Mouse (Mus musculus) NIH3T3 (cell line): ENCODE measurements around the gene Cep68.
"Not testable (repeated sequence)": the region's sequence is repeated elsewhere in the genome, so short reads cannot be mapped to it uniquely, and the experiment has no call there.

ENCODE experiments used
- DNase-seq: peaks from one replicate; pipeline ENCODE4 v3.0.0-alpha.2; 2012; ENCODE audit warnings: low read depth

Gene Cep68

DNA sequence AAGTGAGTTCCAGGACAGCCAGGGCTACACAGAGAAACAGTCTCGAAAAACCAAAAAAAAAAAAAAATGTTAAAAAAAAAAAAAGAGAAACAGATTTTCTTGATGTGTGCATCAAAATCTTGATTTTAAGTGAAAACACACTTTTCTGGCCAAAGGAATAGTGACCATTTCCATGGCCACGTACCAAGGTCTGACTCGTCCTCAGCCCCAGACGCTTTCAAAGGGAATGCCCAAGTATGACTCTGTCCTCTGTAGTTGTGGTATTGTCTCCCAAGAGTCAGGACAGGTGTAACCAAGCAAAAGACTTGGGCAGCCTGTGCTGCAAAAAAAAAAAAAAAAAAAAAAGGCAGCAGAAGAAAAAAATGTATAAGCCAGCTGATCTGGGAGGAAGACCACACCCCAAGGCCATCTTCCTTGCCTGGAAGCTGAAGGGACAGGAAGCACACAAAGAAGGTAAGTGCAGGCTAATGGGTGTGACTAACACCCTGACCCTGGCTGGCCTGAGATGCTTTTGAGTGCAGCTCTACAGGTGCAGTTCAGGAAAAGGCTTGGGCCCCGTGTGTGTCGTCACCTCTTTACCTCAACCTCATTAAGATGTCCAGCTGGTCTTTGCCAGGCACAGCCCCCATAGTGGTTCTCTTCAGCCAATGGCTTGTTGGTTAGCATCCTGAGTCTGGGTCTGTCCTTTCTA, 6.7 kb downstream of the Cep68 start:
- peak; percentile 61 for DNase-seq

DNA sequence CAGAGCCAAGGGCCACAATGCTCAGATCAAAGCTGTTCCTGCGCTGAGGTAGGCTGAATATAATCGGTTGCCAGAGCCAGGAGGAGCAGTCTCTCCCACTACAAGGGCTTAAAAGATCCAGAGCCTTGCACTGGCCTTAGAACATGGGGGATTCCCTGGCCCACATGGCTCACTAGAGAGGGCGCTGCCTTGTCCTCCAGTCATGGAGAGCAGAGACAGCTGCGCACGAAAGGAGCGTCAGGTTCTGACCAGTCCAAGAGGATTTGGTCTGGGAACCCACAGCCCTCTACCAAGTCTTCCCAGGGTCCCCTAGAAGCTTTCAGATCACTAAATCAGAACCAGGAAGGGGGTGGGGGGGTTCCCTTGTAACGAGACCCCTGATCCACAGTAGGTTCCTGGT, 7.9 kb downstream of the Cep68 start:
- no peak for DNase-seq

GRCm38 (mm10) chr11:20240331-20240730, 8.9 kb downstream of the Cep68 start:
- no peak for DNase-seq

DNA sequence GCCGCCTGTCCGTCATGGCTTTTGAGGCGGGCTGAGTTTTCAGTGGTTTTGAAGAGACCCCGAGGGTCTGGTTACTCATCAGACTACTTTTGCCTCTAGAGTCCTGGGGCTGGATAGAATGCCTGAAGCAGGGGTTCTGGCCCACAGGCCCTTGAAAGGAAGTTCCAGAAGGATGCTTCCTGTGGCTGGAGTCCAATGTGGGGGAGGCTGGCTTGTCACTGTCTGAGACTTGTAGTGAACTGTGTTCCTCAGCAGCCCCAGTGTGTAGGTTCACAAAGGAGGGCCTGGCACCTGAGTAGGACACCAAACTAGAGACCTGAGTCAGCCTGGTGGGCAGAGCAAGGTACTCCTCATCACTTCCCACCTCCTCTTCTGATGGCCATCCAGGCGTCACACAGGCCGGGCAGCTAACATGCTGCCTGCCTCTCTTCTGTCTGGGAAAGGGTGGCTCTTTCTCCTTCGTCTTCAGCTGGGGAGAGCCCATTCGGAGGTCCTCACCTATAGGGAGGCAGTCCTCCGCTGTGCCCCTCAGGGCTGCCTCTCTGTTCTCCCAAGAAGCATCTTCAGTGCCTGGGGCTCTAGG, 9.9 kb downstream of the Cep68 start:
- DNase-seq, result no peak

DNA sequence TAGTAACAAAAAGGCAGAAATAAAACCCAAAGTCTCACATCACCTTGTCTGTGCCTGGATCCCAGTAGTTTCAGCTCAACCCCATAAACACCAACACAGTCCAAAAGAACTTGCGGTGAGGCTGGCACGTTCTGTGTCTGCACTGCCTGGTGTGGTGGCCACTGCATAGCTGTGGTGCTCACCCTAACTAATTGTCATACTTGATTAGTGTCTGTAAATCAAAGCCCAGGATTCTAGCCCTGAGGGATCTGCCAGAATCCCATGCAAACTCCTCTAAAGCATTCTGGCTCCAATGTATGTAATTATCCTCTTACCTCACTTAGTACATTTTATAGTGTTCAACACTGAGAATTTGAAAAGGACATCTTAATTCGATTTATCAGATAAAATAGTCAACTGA, 11.3 kb downstream of the Cep68 start:
- DNase-seq, result no peak

GRCm38 (mm10) chr11:20237018-20237417, 12.2 kb downstream of the Cep68 start:
- no peak for DNase-seq

DNA sequence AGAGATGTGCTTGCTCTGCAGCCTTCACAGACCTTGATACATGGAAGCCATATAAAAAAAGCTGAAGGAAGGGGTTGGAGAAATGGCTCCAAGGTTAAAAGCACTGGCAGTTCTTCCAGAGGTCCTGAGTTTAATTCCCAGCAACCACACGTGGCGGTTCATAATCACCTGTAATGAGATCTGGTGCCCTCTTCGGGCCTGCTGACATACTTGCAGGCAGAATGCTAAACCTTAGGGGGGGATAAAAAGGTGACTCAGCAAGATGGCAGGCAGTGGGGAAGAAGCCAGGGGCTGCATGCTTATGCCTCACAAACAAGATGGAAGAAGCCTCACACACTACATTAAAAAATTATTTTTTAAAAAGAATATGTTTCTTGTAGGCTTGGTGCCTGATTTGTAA, 15.0 kb downstream of the Cep68 start:
- DNase-seq, result no peak

DNA sequence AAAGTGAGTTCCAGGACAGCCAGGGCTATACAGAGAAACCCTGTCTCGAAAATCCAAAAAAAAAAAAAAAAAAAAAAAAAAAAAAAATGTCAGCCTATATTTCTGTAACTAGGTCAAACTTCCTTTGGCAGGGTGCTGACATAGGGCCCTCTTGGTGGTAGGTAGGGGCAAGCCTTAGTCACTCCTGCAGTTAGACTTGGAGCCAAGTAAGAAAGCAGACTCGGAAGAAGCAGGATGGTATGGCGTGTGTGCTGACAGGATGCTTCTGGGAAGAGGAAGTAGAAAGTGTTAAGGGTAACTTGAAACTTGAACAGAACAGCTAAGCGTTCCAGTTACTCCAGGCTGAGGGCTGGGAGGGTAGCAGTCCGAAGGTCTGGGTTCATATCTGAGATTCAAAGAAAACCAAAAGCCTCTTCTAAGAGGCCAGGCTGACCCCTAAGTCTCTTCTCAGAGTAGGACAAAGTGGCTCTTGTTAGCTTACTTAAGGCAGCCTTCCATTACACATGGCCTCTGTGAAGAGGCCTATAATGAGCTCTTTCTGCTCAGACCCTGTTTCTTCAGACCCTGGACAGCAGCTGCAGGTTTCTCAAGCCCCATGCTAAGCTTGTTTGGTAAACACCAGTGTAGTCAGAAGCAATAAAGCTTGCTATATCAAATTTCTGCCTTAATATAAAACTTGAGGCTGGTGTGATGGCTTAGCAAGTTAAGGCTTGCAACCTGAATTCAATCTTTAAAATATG, 17.0 kb downstream of the Cep68 start:
- no peak for DNase-seq

DNA sequence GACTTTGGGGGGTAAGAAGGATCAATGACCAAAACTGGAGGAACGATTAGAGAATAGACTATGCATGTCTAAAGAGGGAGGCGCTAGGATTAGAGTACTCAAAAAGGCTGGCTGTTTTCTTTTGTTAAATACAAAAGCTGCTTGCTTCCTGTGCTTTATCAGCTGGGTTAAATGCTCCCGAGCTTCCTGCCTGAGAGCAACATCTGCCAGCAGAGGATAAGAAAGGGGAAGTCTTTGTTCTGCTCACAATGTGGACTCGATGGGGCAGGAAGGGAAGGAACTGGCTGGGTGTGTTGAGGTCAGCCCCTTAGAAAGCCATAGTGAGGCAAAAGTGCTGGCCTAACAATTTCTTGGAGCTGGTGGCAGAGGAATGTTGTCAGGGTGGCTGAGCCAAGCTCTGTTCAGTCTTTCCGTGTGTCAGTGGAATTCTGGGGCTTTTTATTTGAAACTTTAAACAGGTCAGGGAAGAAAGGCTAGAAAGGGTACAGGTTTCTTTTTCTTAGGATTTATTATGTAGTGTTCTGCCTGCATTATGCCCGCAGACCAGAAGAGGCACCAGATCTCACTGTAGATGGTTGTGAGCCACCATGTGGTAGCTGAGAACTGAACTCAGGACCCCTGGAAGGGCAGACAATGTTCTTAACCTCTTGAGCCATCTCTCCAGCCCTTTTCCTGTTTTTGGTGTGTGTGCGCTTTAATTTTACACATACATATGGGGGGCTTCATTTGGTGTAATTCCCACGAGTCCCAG, 17.9 kb downstream of the Cep68 start:
- DNase-seq, result no peak

GRCm38 (mm10) chr11:20230286-20230685, 18.9 kb downstream of the Cep68 start:
- no peak for DNase-seq

DNA sequence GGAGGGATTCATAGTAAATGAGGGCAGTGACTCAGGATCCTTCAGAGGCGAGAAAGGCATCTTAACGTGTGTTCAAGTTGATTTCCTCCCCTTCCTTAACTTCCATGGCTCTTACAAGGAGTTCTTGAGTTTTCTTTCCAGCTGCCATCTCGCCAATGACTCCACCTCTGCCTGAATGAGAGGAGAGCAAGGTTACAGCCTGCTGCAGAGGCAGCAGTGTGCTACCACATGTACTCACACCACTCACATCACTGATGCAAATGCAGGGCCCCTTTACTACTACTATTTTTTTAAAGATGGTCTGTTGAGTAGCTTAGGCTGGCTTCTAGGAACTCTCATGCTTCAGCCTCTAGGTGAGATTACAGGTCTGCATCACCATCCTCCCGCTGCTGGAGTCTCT, 19.9 kb downstream of the Cep68 start:
- no peak for DNase-seq

DNA sequence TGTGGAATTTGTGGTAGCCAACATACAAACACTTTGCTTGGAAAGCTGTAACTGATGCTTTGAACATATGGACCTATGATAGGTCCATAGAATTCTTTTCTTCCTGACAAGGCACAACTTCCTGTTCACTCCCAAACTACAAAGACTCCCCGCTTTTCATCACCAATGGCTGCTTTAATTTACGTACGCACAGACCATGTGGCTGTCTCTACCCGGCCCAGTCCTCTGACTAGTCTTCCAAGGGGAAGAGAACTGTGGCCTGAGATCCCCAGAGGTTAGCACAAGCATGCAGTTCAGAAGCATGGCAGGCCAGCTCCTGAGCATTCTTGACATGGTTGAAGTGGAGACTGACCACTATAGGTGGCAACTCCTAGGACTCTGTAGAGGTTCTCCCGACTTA, 20.6 kb downstream of the Cep68 start:
- DNase-seq, result no peak

GRCm38 (mm10) chr11:20225938-20226337, 23.3 kb downstream of the Cep68 start:
- DNase-seq, result no peak

GRCm38 (mm10) chr11:20224196-20224595, 25.0 kb downstream of the Cep68 start:
- no peak for DNase-seq

DNA sequence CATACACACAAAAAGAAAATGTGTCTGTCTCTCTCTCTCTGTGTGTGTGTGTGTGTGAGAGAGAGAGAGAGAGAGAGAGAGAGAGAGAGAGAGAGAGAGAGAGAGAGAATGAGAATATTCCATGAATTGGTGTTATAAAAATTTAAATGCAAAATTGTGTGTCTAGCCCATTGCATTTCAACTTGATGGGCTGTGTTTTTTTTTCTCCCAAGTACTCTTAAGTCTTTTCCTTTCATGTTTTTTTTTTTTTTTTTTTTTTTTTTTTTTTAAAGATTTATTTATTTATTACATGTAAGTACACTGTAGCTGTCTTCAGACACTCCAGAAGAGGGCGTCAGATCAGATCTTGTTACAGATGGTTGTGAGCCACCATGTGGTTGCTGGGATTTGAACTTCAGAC, 27.6 kb downstream of the Cep68 start:
- not testable (repeated sequence) for DNase-seq

DNA sequence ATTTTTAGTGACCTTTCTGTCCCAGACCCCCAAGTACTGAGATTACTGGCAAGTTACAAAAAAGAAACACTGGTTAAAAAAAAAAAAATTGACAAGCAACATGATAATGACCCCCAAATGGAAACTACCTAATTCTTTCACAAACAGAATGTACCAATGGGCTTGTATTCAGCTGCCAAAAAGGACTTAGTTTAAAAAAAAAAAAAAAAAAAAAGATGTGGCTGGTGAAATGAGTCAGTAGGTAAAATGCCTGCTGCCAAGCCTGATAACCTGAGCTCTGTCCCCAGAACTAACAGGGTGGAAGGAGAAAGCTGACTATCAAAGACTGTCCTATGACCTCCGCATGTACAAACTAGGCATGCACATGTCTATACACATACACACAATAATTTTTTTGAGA, 32.0 kb downstream of the Cep68 start:
- no peak for DNase-seq

DNA sequence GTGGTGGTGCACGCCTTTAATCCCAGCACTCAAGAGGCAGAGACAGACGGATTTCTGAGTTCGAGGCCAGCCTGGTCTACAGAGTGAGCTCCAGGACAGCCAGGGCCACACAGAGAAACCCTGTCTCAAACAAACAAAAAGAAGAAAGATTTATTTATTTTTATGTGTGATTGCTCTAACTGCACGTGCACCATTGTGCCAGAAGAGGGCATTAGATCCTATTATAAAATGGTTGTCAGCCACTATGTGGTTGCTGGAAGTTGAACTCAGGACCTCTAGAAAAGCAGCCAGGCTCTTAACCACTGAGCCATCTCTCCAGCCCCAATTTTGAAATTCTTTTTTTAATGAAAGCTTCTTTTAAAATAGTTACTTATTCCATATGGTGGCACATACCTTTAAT, 32.8 kb downstream of the Cep68 start:
- peak; percentile 34 for DNase-seq

DNA sequence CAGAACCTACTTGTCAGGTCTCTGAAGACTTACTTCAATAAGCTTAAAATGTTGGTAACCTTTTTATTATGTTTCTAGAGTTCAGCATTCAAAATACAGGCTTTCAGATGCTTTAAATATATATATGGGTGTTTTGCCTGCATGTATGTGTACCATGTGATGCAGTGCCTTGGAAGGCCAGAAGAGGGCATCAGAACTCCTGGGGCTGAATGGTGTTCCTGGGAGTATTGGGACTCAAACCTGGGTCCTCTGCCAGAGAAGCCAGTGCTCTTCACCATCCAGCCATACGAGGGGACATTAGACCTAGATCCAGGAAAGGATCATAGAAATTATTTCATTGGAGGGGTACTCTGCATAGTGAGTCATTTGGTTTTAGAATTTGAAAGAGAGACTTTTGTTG, 34.5 kb downstream of the Cep68 start:
- peak; percentile 30 for DNase-seq

- no peak for DNase-seq
Observed at GRCm38 (mm10) chr11:20211838-20212237, 37.4 kb downstream of the Cep68 start.

DNA sequence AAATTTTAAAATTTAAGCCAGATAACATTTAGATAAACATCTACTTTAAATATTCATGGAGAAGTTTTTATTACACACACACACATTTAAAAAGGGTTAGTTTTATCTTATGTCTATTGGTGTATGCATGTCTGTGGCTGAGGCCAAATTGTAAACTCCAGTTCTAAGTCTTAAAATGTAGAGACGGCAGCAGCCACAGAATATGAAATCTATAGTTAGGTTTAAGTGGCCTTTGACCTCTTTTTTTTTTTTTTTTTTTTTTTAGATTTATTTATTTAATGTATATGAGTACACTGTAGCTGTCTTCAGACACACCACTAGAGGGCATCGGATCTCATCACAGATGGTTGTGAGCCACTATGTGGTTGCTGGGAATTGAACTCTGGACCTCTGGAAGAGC, 41.6 kb downstream of the Cep68 start:
- DNase-seq, result no peak

DNA sequence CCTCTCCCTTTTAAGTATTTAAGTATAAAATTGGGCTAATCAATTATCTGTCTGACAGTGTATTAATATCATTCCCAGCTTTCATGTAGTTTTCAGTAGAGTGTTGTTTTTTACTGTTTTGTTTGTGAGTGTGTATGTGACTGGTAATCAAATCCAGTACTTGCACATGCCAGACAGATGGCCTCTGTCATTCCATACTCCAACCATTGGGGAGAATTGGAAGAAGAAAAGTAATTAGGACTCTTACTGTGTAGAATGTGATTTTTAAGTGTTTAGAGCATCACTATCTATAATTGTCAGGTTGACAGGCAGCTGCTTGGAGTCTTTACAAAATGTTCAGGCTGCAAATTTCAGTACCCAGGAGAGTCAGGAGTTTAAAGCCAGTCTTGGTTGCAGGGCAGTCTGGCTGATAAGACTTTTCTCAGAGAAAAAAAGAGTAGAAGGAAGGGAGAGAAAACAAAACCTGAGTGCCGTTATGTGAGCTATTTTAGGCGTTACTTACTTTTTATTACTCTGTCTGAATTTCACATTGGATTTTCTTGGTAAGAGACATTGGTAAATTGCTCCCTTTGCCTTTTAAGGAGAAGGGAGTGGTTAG, 42.5 kb downstream of the Cep68 start:
- DNase-seq, result no peak

- no peak for DNase-seq
Observed at GRCm38 (mm10) chr11:20205538-20205937, 43.7 kb downstream of the Cep68 start.
